Mouse (Mus musculus): ENCODE data around the gene Ppp6r2. TPM values are rescaled to one million over a fixed set of nuclear protein-coding genes. Genes with fewer than 3 reads are reported as not detected.

Ppp6r2 gene
- polyA plus RNA-seq, 1 experiment from 2014 or later: 59.4 TPM

GRCm38 (mm10) chr15:89322670-89323522, 111.5 kb downstream of the Ppp6r2 start, which contains the start of gene Adm2:
Gene Adm2, plus strand, starts transcription at chr15:89322720.
- H3K9ac ChIP-seq (ENCODE audit: low read depth, low read length): no peak within 1 kb of the TSS
- peak within 1 kb of the TSS; percentile 31 for H3K4me2 ChIP-seq (ENCODE audit: low read length)
- no peak within 1 kb of the TSS for H3K4me3 ChIP-seq (ENCODE audit: low read length)
- no peaks in the 10 kb centered on the region for H3K4me1 ChIP-seq (ENCODE audit: control insufficient read depth, insufficient read depth, low read depth, low read length)
- WGBS: 10% methylated on average over 26 of the region's 26 CpGs
- no peaks in the 10 kb centered on the region for H3K36me3 ChIP-seq (ENCODE audit: control insufficient read depth, insufficient read depth, low read length)
- H3K27me3 ChIP-seq (replicated peaks; ENCODE audit: control insufficient read depth, insufficient read depth, low read length): 0 out of 2 replicates have a peak, but pooled peaks cover 2% of the 10 kb centered on the region
- ATAC-seq: no peak
- no peaks in the 10 kb centered on the region for H3K9me3 ChIP-seq (ENCODE audit: control insufficient read depth, low read length)
- H3K27ac ChIP-seq (ENCODE audit: low read depth, low read length): no peak within 1 kb of the TSS

GRCm38 (mm10) chr15:89323656-89324055, 112.3 kb downstream of the Ppp6r2 start:
- H3K9ac ChIP-seq (ENCODE audit: low read depth, low read length): no peak overlapping the region
- H3K4me3 ChIP-seq (ENCODE audit: low read length): no peak overlapping the region
- WGBS: 90% methylated on average over 4 of the region's 4 CpGs
- no peak for ATAC-seq
- H3K4me1 ChIP-seq (ENCODE audit: control insufficient read depth, insufficient read depth, low read depth, low read length): no peaks in the 10 kb centered on the region
- H3K36me3 ChIP-seq (ENCODE audit: control insufficient read depth, insufficient read depth, low read length): no peaks in the 10 kb centered on the region
- no peaks in the 10 kb centered on the region for H3K9me3 ChIP-seq (ENCODE audit: control insufficient read depth, low read length)
- no peak overlapping the region for H3K27ac ChIP-seq (ENCODE audit: low read depth, low read length)
- H3K4me2 ChIP-seq (ENCODE audit: low read length): no peak overlapping the region
- H3K27me3 ChIP-seq (replicated peaks; ENCODE audit: control insufficient read depth, insufficient read depth, low read length): 0 out of 2 replicates have a peak, but pooled peaks cover 2% of the 10 kb centered on the region

GRCm38 (mm10) chr15:89326441-89326840, 115.1 kb downstream of the Ppp6r2 start:
- ATAC-seq: no peak
- 66% methylated on average over 5 of the region's 5 CpGs for whole genome bisulfite sequencing

GRCm38 (mm10) chr15:89334271-89334670, 122.9 kb downstream of the Ppp6r2 start, which contains the start of gene Miox:
Gene Miox, plus strand, starts transcription at chr15:89334398.
- Histone ChIP-seq H3K27ac (ENCODE audit: low read depth, low read length) (no peak within 1 kb of the TSS), H3K4me2 (ENCODE audit: low read length) (no peak within 1 kb of the TSS), H3K27me3 (replicated peaks; ENCODE audit: control insufficient read depth, insufficient read depth, low read length) (no peaks in the 10 kb centered on the region), H3K9me3 (ENCODE audit: control insufficient read depth, low read length) (no peaks in the 10 kb centered on the region), H3K4me1 (ENCODE audit: control insufficient read depth, insufficient read depth, low read depth, low read length) (no peaks in the 10 kb centered on the region), H3K4me3 (ENCODE audit: low read length) (no peak within 1 kb of the TSS), H3K9ac (ENCODE audit: low read depth, low read length) (no peak within 1 kb of the TSS), H3K36me3 (ENCODE audit: control insufficient read depth, insufficient read depth, low read length) (no peaks in the 10 kb centered on the region)
- no peak for ATAC-seq
- 91% methylated on average over 7 of the region's 7 CpGs for WGBS

More at GRCm38 (mm10) chr15:89326441-89326840, 115.1 kb downstream of the Ppp6r2 start:
- Histone ChIP-seq H3K4me1 (ENCODE audit: control insufficient read depth, insufficient read depth, low read depth, low read length) (no peaks in the 10 kb centered on the region), H3K9me3 (ENCODE audit: control insufficient read depth, low read length) (no peaks in the 10 kb centered on the region), H3K27me3 (replicated peaks; ENCODE audit: control insufficient read depth, insufficient read depth, low read length) (0 out of 2 replicates have a peak, but pooled peaks cover 2% of the 10 kb centered on the region), H3K27ac (ENCODE audit: low read depth, low read length) (no peak overlapping the region), H3K36me3 (ENCODE audit: control insufficient read depth, insufficient read depth, low read length) (no peaks in the 10 kb centered on the region), H3K4me3 (ENCODE audit: low read length) (no peak overlapping the region), H3K9ac (ENCODE audit: low read depth, low read length) (no peak overlapping the region), H3K4me2 (ENCODE audit: low read length) (no peak overlapping the region)

GRCm38 (mm10) chr15:89334774-89335537, 123.6 kb downstream of the Ppp6r2 start:
- ATAC-seq: no peak
- WGBS: 86% methylated on average over 17 of the region's 17 CpGs
- no peak overlapping the region for H3K4me3 ChIP-seq (ENCODE audit: low read length)
- no peak overlapping the region for H3K4me2 ChIP-seq (ENCODE audit: low read length)
- no peaks in the 10 kb centered on the region for H3K4me1 ChIP-seq (ENCODE audit: control insufficient read depth, insufficient read depth, low read depth, low read length)
- no peaks in the 10 kb centered on the region for H3K36me3 ChIP-seq (ENCODE audit: control insufficient read depth, insufficient read depth, low read length)
- no peak overlapping the region for H3K9ac ChIP-seq (ENCODE audit: low read depth, low read length)
- H3K27me3 ChIP-seq (replicated peaks; ENCODE audit: control insufficient read depth, insufficient read depth, low read length): no peaks in the 10 kb centered on the region
- H3K9me3 ChIP-seq (ENCODE audit: control insufficient read depth, low read length): no peaks in the 10 kb centered on the region
- no peak overlapping the region for H3K27ac ChIP-seq (ENCODE audit: low read depth, low read length)

- Histone ChIP-seq H3K36me3 (ENCODE audit: control insufficient read depth, insufficient read depth, low read length) (no peaks in the 10 kb centered on the region), H3K4me1 (ENCODE audit: control insufficient read depth, insufficient read depth, low read depth, low read length) (no peaks in the 10 kb centered on the region), H3K27ac (ENCODE audit: low read depth, low read length) (no peak overlapping the region), H3K9ac (ENCODE audit: low read depth, low read length) (no peak overlapping the region), H3K9me3 (ENCODE audit: control insufficient read depth, low read length) (no peaks in the 10 kb centered on the region), H3K4me2 (ENCODE audit: low read length) (no peak overlapping the region), H3K27me3 (replicated peaks; ENCODE audit: control insufficient read depth, insufficient read depth, low read length) (no peaks in the 10 kb centered on the region), H3K4me3 (ENCODE audit: low read length) (no peak overlapping the region)
- ATAC-seq: no peak
- 93% methylated on average over 14 of the region's 14 CpGs for WGBS
These were observed 125.1 kb downstream of the Ppp6r2 start for GRCm38 (mm10) chr15:89336422-89336821.

Small RNA genes lying within 50 kb of the gene (microRNA-seq; reads per million reads assigned to microRNA genes)
- gene Mir6958 (6.2 reads per million, percentile 20 among the genes with 10 or more reads in this experiment), gene Mir6959 (not detected), gene Mir7118 (0.83 reads per million)

Other genes starting within 250 kb of the Ppp6r2 start
- gene Mlc1, start 232.5 kb upstream of the Ppp6r2 start, polyA plus RNA-seq (2015; fragmentation: Nextera tagmentation; extraction: Ambion mirVana): 39.1 and 52.9 TPM in 2 replicates
- gene Mov10l1, start 228.6 kb upstream of the Ppp6r2 start, polyA plus RNA-seq (2015; fragmentation: Nextera tagmentation; extraction: Ambion mirVana): 0.05 and 0.09 TPM in 2 replicates
- gene Panx2, start 151.8 kb upstream of the Ppp6r2 start, polyA plus RNA-seq (2015; fragmentation: Nextera tagmentation; extraction: Ambion mirVana): 9.5 and 11.9 TPM in 2 replicates
- gene Trabd, start 136.4 kb upstream of the Ppp6r2 start, polyA plus RNA-seq (2015; fragmentation: Nextera tagmentation; extraction: Ambion mirVana): 39.2 and 39.5 TPM in 2 replicates
- 16.4 and 17.9 TPM in 2 replicates for gene Selenoo, start 122.5 kb upstream of the Ppp6r2 start, polyA plus RNA-seq (2015; fragmentation: Nextera tagmentation; extraction: Ambion mirVana)
- gene Tubgcp6, start 88.4 kb upstream of the Ppp6r2 start, polyA plus RNA-seq (2015; fragmentation: Nextera tagmentation; extraction: Ambion mirVana): 15.2 and 16.4 TPM in 2 replicates
- gene Hdac10, start 82.9 kb upstream of the Ppp6r2 start, polyA plus RNA-seq (2015; fragmentation: Nextera tagmentation; extraction: Ambion mirVana): 27.3 and 29.2 TPM in 2 replicates
- 4.1 and 4.4 TPM in 2 replicates for gene Mapk12, start 70.8 kb upstream of the Ppp6r2 start, polyA plus RNA-seq (2015; fragmentation: Nextera tagmentation; extraction: Ambion mirVana)
- gene Mapk11, start 61.9 kb upstream of the Ppp6r2 start, polyA plus RNA-seq (2015; fragmentation: Nextera tagmentation; extraction: Ambion mirVana): 23.7 and 28.3 TPM in 2 replicates
- 85.2 and 106 TPM in 2 replicates for gene Plxnb2, start 30.8 kb upstream of the Ppp6r2 start, polyA plus RNA-seq (2015; fragmentation: Nextera tagmentation; extraction: Ambion mirVana)
- 86.6 and 93.2 TPM in 2 replicates for gene Dennd6b, start 15.1 kb upstream of the Ppp6r2 start, polyA plus RNA-seq (2015; fragmentation: Nextera tagmentation; extraction: Ambion mirVana)
- 93.2 and 102 TPM in 2 replicates for gene Sbf1, start 103.8 kb downstream of the Ppp6r2 start, polyA plus RNA-seq (2015; fragmentation: Nextera tagmentation; extraction: Ambion mirVana)
- not detected in 2 replicates for gene Adm2, start 111.2 kb downstream of the Ppp6r2 start, polyA plus RNA-seq (2015; fragmentation: Nextera tagmentation; extraction: Ambion mirVana)
- not detected in 2 replicates for gene Miox, start 122.8 kb downstream of the Ppp6r2 start, polyA plus RNA-seq (2015; fragmentation: Nextera tagmentation; extraction: Ambion mirVana)
- gene Lmf2, start 144.1 kb downstream of the Ppp6r2 start, polyA plus RNA-seq (2015; fragmentation: Nextera tagmentation; extraction: Ambion mirVana): 33.0 and 38.5 TPM in 2 replicates
- gene Ncaph2, start 144.2 kb downstream of the Ppp6r2 start, polyA plus RNA-seq (2015; fragmentation: Nextera tagmentation; extraction: Ambion mirVana): 115 and 122 TPM in 2 replicates
- gene Sco2, start 162.3 kb downstream of the Ppp6r2 start, polyA plus RNA-seq (2015; fragmentation: Nextera tagmentation; extraction: Ambion mirVana): 16.7 and 20.2 TPM in 2 replicates
- 2.6 TPM in 2 replicates for gene Tymp, start 165.5 kb downstream of the Ppp6r2 start, polyA plus RNA-seq (2015; fragmentation: Nextera tagmentation; extraction: Ambion mirVana)
- gene Odf3b, start 167.7 kb downstream of the Ppp6r2 start, polyA plus RNA-seq (2015; fragmentation: Nextera tagmentation; extraction: Ambion mirVana): 4.8 and 5.4 TPM in 2 replicates
- 0.08 TPM in 1 of 2 replicates, not detected in the other for gene Klhdc7b, start 173.4 kb downstream of the Ppp6r2 start, polyA plus RNA-seq (2015; fragmentation: Nextera tagmentation; extraction: Ambion mirVana)
- not detected in 2 replicates for gene Syce3, start 198.9 kb downstream of the Ppp6r2 start, polyA plus RNA-seq (2015; fragmentation: Nextera tagmentation; extraction: Ambion mirVana)
- gene Cpt1b, start 214.3 kb downstream of the Ppp6r2 start, polyA plus RNA-seq (2015; fragmentation: Nextera tagmentation; extraction: Ambion mirVana): 0.60 and 1.4 TPM in 2 replicates
- 5.3 and 5.9 TPM in 2 replicates for gene C730034F03Rik, start 218.0 kb downstream of the Ppp6r2 start, polyA plus RNA-seq (2015; fragmentation: Nextera tagmentation; extraction: Ambion mirVana)
- gene Gm44502, start 218.1 kb downstream of the Ppp6r2 start, polyA plus RNA-seq (2015; fragmentation: Nextera tagmentation; extraction: Ambion mirVana): 0.11 TPM in 1 of 2 replicates, not detected in the other
- gene Chkb, start 218.4 kb downstream of the Ppp6r2 start, polyA plus RNA-seq (2015; fragmentation: Nextera tagmentation; extraction: Ambion mirVana): 82.1 and 85.6 TPM in 2 replicates
- 84.5 and 88.1 TPM in 2 replicates for gene Mapk8ip2, start 242.4 kb downstream of the Ppp6r2 start, polyA plus RNA-seq (2015; fragmentation: Nextera tagmentation; extraction: Ambion mirVana)

Measured in hindbrain, embryonic 16.5 days (tissue).